Mouse (Mus musculus): ENCODE results near the gene B3gnt2. TPM values are rescaled to one million over a fixed set of nuclear protein-coding genes. Genes with fewer than 3 reads are reported as not detected.

The B3gnt2 gene
- polyA plus RNA-seq, 1 experiment from 2014 or later: 2.7 TPM

DNA sequence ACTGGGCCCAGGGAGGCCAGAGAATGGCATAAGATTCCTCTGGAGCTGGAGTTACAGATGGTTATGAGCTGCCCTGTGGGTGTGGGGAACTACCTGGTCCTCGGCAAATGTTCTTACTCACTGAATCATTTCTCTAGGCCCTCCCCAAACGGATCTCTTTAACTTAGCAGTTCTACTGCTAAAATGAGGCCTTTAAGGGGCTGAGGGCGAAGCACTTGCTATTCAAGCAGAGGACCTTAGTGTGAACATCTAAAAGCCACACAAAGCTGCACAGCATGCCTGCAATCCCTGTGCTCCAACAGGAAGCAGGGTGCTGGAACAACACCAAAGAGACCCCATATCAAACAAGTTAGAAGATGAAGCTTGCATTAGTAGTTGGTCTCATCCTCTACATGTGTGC is 21.3 kb downstream of the B3gnt2 start:
- H3K4me3 ChIP-seq (ENCODE audit: low read depth, low read length): no peak overlapping the region

DNA sequence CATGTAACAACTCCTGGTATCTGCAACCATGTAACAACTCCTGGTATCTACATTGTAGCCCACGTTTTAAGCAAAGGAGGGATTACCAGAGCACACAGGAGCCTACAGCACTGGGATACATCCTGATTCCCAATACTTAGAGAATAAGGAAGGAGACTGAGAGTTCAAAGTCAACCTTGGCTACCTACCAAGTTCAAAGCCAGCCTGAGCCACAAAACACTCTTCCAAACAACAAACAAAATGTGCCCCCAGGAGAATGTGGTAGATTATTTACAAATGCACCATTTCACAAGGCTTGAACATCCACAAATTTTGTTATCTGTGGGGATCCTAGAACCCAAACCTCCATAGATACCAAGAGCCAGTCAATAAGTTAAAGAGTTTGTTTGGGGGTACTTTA is 22.4 kb downstream of the B3gnt2 start:
- no peak for ATAC-seq (replicated peaks; ENCODE audit: insufficient number of reproducible peaks, low FRiP score, low TSS enrichment, low read depth)
- WGBS: 62% methylated on average over 1 of the region's 1 CpGs
- H3K27ac ChIP-seq (replicated peaks; ENCODE audit: low read depth, low read length): no peak overlapping the region

More for the DNA sequence above, 21.3 kb downstream of the B3gnt2 start:
- Histone ChIP-seq H3K4me2 (ENCODE audit: low read depth, low read length) (no peak overlapping the region), H3K27me3 (ENCODE audit: control insufficient read depth, insufficient read depth, low read length) (no peaks in the 10 kb centered on the region), H3K9ac (replicated peaks; ENCODE audit: low read length) (no peak overlapping the region), H3K27ac (replicated peaks; ENCODE audit: low read depth, low read length) (no peak overlapping the region), H3K4me1 (ENCODE audit: control insufficient read depth, insufficient read depth, low read length) (no peaks in the 10 kb centered on the region), H3K36me3 (replicated peaks; ENCODE audit: control insufficient read depth, insufficient read depth, low read depth, low read length) (no peaks in the 10 kb centered on the region), H3K9me3 (replicated peaks; ENCODE audit: control insufficient read depth, low read length) (no peaks in the 10 kb centered on the region)
- DNase-seq (ENCODE audit: low spot score) (no peak), ATAC-seq (replicated peaks; ENCODE audit: insufficient number of reproducible peaks, low FRiP score, low TSS enrichment, low read depth) (no peak)
- WGBS: 72% methylated on average over 3 of the region's 3 CpGs

DNA sequence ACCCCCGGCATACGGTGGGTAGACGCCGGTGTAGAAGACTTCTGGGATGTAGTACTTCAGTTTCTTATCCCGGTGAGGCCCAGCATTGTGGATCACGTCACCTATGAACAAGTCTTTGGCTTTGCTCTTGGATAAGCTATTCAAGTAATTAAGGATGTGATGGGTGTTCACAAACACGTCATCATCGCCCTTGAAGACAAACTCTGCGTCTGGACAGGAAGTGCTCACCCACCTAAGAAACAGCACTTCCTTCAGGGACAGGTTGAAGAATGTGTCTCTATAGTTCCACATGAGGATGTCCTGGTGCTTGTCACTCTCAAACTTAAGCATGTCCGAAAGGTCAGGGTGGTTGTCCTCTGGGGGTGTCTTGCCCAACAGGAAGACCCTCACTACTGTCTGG is 24.5 kb downstream of the B3gnt2 start:
- no peak overlapping the region for H3K9ac ChIP-seq (replicated peaks; ENCODE audit: low read length)
- no peak for DNase-seq (ENCODE audit: low spot score)
- ATAC-seq (replicated peaks; ENCODE audit: insufficient number of reproducible peaks, low FRiP score, low TSS enrichment, low read depth): no peak
- no peaks in the 10 kb centered on the region for H3K36me3 ChIP-seq (replicated peaks; ENCODE audit: control insufficient read depth, insufficient read depth, low read depth, low read length)
- H3K4me3 ChIP-seq (ENCODE audit: low read depth, low read length): no peak overlapping the region
- H3K9me3 ChIP-seq (replicated peaks; ENCODE audit: control insufficient read depth, low read length): no peaks in the 10 kb centered on the region
- H3K4me2 ChIP-seq (ENCODE audit: low read depth, low read length): no peak overlapping the region
- no peak overlapping the region for H3K27ac ChIP-seq (replicated peaks; ENCODE audit: low read depth, low read length)
- H3K27me3 ChIP-seq (ENCODE audit: control insufficient read depth, insufficient read depth, low read length): no peaks in the 10 kb centered on the region
- 94% methylated on average over 10 of the region's 10 CpGs for WGBS
- H3K4me1 ChIP-seq (ENCODE audit: control insufficient read depth, insufficient read depth, low read length): no peaks in the 10 kb centered on the region

More for the DNA sequence above, 22.4 kb downstream of the B3gnt2 start:
- Histone ChIP-seq H3K27me3 (ENCODE audit: control insufficient read depth, insufficient read depth, low read length) (no peaks in the 10 kb centered on the region), H3K4me1 (ENCODE audit: control insufficient read depth, insufficient read depth, low read length) (no peaks in the 10 kb centered on the region), H3K9ac (replicated peaks; ENCODE audit: low read length) (no peak overlapping the region), H3K4me3 (ENCODE audit: low read depth, low read length) (no peak overlapping the region), H3K9me3 (replicated peaks; ENCODE audit: control insufficient read depth, low read length) (no peaks in the 10 kb centered on the region), H3K36me3 (replicated peaks; ENCODE audit: control insufficient read depth, insufficient read depth, low read depth, low read length) (no peaks in the 10 kb centered on the region), H3K4me2 (ENCODE audit: low read depth, low read length) (no peak overlapping the region)
- DNase-seq (ENCODE audit: low spot score): no peak

DNA sequence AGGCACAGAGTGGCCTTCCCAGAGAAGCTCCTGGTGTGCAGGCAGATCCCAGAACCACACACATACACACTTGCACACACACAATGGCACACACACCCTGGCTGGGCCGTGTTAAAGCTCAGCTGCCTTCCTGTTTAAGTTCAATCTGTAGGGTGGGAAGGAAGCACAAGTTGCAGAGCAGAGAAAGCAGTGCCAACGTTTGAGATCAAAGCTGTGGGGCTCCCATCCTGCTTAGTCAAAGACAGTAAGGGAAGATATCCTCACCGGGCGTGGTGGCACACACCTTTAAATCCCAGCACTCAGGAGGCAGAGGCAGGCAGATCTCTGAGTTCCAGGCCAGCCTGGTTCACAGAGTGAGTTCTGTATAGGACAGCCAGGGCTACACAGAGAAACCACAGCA is 28.2 kb downstream of the B3gnt2 start:
- DNase-seq (ENCODE audit: low spot score): no peak
- Histone ChIP-seq H3K4me2 (ENCODE audit: low read depth, low read length) (no peak overlapping the region), H3K9ac (replicated peaks; ENCODE audit: low read length) (no peak overlapping the region), H3K4me3 (ENCODE audit: low read depth, low read length) (no peak overlapping the region), H3K9me3 (replicated peaks; ENCODE audit: control insufficient read depth, low read length) (no peaks in the 10 kb centered on the region), H3K36me3 (replicated peaks; ENCODE audit: control insufficient read depth, insufficient read depth, low read depth, low read length) (no peaks in the 10 kb centered on the region), H3K27ac (replicated peaks; ENCODE audit: low read depth, low read length) (no peak overlapping the region), H3K4me1 (ENCODE audit: control insufficient read depth, insufficient read depth, low read length) (no peaks in the 10 kb centered on the region), H3K27me3 (ENCODE audit: control insufficient read depth, insufficient read depth, low read length) (no peaks in the 10 kb centered on the region)
- ATAC-seq (replicated peaks; ENCODE audit: insufficient number of reproducible peaks, low FRiP score, low TSS enrichment, low read depth): no peak
- WGBS: 79% methylated on average over 4 of the region's 4 CpGs

DNA sequence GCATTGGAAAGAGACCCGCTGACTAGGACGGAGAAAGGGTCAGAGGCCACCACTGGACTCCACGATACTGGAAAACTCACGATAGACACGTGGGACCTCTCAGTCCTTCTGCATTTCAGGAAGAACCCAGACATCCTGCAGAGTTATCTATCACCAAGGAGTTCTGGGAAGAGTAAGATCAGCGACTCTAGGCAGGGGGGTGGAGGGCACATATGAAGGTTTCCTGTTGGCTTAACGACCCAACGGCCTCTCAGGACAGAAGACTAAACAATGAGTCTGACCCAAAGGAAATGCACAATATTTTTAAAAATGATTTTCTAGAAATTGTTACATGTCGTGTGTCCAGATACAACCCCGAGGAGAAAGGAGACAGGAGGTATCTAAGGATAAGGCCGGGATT is 28.8 kb downstream of the B3gnt2 start:
- DNase-seq (ENCODE audit: low spot score) (no peak), ATAC-seq (replicated peaks; ENCODE audit: insufficient number of reproducible peaks, low FRiP score, low TSS enrichment, low read depth) (no peak)
- H3K27me3 ChIP-seq (ENCODE audit: control insufficient read depth, insufficient read depth, low read length): no peaks in the 10 kb centered on the region
- 92% methylated on average over 11 of the region's 11 CpGs for WGBS
- H3K4me3 ChIP-seq (ENCODE audit: low read depth, low read length): no peak overlapping the region
- no peak overlapping the region for H3K9ac ChIP-seq (replicated peaks; ENCODE audit: low read length)
- H3K27ac ChIP-seq (replicated peaks; ENCODE audit: low read depth, low read length): no peak overlapping the region
- no peaks in the 10 kb centered on the region for H3K9me3 ChIP-seq (replicated peaks; ENCODE audit: control insufficient read depth, low read length)
- no peak overlapping the region for H3K4me2 ChIP-seq (ENCODE audit: low read depth, low read length)
- H3K36me3 ChIP-seq (replicated peaks; ENCODE audit: control insufficient read depth, insufficient read depth, low read depth, low read length): no peaks in the 10 kb centered on the region
- no peaks in the 10 kb centered on the region for H3K4me1 ChIP-seq (ENCODE audit: control insufficient read depth, insufficient read depth, low read length)

DNA sequence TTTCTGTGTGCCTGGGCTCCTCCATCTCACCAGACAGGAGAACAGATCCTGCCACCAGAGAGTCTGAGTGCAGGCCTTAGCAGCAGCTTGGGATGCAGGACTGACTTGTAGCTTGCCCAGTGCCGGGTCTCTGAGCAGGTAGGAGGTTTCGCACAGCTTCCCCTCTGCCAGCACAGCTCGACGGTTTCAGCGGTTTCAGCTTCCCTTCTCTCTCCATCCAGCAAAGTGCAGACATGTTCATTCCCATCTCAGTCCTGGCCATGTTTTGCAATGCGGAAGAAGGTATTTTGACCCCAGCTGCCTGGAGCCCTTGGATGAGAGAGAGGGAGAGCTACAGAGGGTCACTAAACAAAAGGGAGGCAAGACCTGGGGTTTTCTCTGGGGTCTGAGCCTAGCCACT is 30.1 kb downstream of the B3gnt2 start:
- ATAC-seq (replicated peaks; ENCODE audit: insufficient number of reproducible peaks, low FRiP score, low TSS enrichment, low read depth) (no peak), DNase-seq (ENCODE audit: low spot score) (no peak)
- Histone ChIP-seq H3K9ac (replicated peaks; ENCODE audit: low read length) (no peak overlapping the region), H3K27ac (replicated peaks; ENCODE audit: low read depth, low read length) (no peak overlapping the region), H3K36me3 (replicated peaks; ENCODE audit: control insufficient read depth, insufficient read depth, low read depth, low read length) (no peaks in the 10 kb centered on the region), H3K27me3 (ENCODE audit: control insufficient read depth, insufficient read depth, low read length) (no peaks in the 10 kb centered on the region), H3K4me2 (ENCODE audit: low read depth, low read length) (no peak overlapping the region), H3K9me3 (replicated peaks; ENCODE audit: control insufficient read depth, low read length) (no peaks in the 10 kb centered on the region), H3K4me3 (ENCODE audit: low read depth, low read length) (no peak overlapping the region), H3K4me1 (ENCODE audit: control insufficient read depth, insufficient read depth, low read length) (no peaks in the 10 kb centered on the region)
- 77% methylated on average over 6 of the region's 6 CpGs for WGBS

DNA sequence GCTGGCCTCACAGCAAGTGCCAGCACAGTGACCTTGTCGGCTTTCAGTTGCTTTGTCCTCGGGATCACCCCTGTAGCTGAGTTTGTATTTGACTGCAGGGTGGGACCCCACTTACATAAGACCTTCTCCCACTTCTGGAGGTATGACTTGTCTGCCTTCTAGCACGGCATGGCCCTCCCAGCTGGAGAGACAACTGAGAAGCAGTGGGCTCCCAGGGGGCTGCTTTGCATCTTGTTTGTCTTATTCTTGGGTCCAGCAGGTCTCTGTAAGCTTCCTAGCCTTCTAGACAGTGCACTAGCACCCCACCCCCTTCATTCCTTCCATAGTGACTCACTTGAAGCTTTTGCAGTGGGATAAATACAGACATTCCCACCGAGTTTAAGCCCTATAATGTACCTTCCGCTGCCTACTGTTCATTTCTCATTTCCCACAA is 30.6 kb downstream of the B3gnt2 start:
- H3K4me3 ChIP-seq (ENCODE audit: low read depth, low read length): no peak overlapping the region
- H3K4me1 ChIP-seq (ENCODE audit: control insufficient read depth, insufficient read depth, low read length): no peaks in the 10 kb centered on the region
- ATAC-seq (replicated peaks; ENCODE audit: insufficient number of reproducible peaks, low FRiP score, low TSS enrichment, low read depth): no peak
- no peak overlapping the region for H3K27ac ChIP-seq (replicated peaks; ENCODE audit: low read depth, low read length)
- 68% methylated on average over 5 of the region's 5 CpGs for whole genome bisulfite sequencing
- H3K4me2 ChIP-seq (ENCODE audit: low read depth, low read length): no peak overlapping the region
- H3K9ac ChIP-seq (replicated peaks; ENCODE audit: low read length): no peak overlapping the region
- H3K36me3 ChIP-seq (replicated peaks; ENCODE audit: control insufficient read depth, insufficient read depth, low read depth, low read length): no peaks in the 10 kb centered on the region
- H3K27me3 ChIP-seq (ENCODE audit: control insufficient read depth, insufficient read depth, low read length): no peaks in the 10 kb centered on the region
- H3K9me3 ChIP-seq (replicated peaks; ENCODE audit: control insufficient read depth, low read length): no peaks in the 10 kb centered on the region
- DNase-seq (ENCODE audit: low spot score): no peak

DNA sequence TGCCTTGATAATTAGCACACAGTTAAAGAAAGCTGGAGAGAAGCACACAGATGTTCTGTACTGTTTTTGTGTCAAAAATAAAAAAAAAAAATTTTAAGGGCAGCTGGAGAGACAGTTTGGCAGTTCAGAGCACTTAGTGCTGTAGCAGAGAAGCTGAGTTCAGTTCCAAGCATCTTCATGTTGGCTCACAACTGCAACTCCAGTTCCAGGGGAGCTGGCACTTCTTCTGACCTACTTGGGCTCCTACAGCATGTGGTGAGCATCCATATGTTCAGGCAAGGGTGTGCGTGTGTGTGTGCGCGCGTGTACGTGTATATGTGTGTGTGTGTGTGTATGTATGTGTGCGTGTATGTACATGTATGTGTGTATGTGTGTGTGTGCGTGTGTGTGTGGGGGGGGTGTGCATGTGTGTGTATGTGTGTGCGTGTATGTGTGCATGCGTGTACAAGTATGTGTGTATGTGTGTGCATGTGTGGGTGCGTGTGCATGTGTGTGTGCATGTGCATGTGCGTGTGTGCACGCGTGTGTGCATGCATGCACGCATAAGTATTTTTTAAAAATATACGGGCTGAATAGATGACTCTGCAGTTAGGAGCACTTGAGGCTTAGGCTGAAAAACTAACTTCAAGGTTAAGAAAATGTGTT is 31.7 kb downstream of the B3gnt2 start:
- Histone ChIP-seq H3K27ac (replicated peaks; ENCODE audit: low read depth, low read length) (no peak overlapping the region), H3K4me2 (ENCODE audit: low read depth, low read length) (no peak overlapping the region), H3K36me3 (replicated peaks; ENCODE audit: control insufficient read depth, insufficient read depth, low read depth, low read length) (no peaks in the 10 kb centered on the region), H3K9ac (replicated peaks; ENCODE audit: low read length) (no peak overlapping the region), H3K27me3 (ENCODE audit: control insufficient read depth, insufficient read depth, low read length) (no peaks in the 10 kb centered on the region), H3K4me3 (ENCODE audit: low read depth, low read length) (no peak overlapping the region), H3K9me3 (replicated peaks; ENCODE audit: control insufficient read depth, low read length) (no peaks in the 10 kb centered on the region), H3K4me1 (ENCODE audit: control insufficient read depth, insufficient read depth, low read length) (no peaks in the 10 kb centered on the region)
- no peak for DNase-seq (ENCODE audit: low spot score)
- WGBS: 97% methylated on average over 15 of the region's 15 CpGs
- no peak for ATAC-seq (replicated peaks; ENCODE audit: insufficient number of reproducible peaks, low FRiP score, low TSS enrichment, low read depth)

All from embryonic facial prominence, embryonic 11.5 days (tissue).